In the genomic region with DNA sequence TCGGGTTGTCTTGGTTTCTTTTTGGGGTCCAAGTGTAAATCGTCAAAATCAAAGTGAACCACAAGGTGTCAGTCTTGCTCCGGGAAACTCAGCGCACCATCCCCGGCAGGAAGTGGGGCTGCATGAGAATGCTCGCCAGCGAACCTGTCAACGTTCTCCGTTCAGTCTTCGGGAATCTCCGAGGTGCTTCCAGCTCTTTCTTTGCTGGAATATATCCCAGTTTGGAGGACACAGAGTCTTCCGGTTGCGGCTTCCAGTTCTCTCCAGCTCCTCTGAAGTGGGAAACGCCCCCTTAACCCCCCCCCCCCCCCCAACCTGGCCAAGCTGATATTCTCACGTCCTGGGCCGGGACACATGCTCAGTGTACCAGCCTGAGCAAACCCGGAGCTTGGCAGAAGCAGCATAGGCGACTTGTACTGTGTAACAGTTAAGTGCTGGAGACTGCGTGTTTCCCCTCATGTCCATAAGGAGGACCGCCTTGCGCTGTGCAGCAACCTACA, we compare ENCODE assay signal across 7 mouse cellular contexts. TPM values are rescaled to one million over a fixed set of nuclear protein-coding genes. Genes with fewer than 3 reads are reported as not detected.
DNase-seq lines count a peak whose midpoint lies in the region; ATAC-seq lines count a peak whose summit lies in the region.

No protein-coding gene starts in this region.

- H3K4me3 ChIP-seq in limb, embryonic 10.5 days, result peak overlapping the region; percentile 49
- H3K4me3 ChIP-seq in midbrain, embryonic 12.5 days, result peak overlapping the region; percentile 35

- H3K36me3 ChIP-seq in limb, embryonic 10.5 days, result peaks cover 16% of the 10 kb centered on the region
- peaks cover 10% of the 10 kb centered on the region; the same call in 1 of the 2 replicates for H3K36me3 ChIP-seq in midbrain, embryonic 12.5 days

- no peaks in the 10 kb centered on the region for H3K27me3 ChIP-seq in limb, embryonic 10.5 days (ENCODE audit: low read depth, poor library complexity, severe bottlenecking)
- H3K27me3 ChIP-seq in midbrain, embryonic 12.5 days, result no peaks in the 10 kb centered on the region

- peak; percentile 76 for ATAC-seq in midbrain, embryonic 12.5 days (ENCODE audit: low FRiP score, low read depth)

- H3K9me3 ChIP-seq in limb, embryonic 10.5 days (replicated peaks), result no peaks in the 10 kb centered on the region
- no peaks in the 10 kb centered on the region for H3K9me3 ChIP-seq in midbrain, embryonic 12.5 days

- H3K9ac ChIP-seq in midbrain, embryonic 12.5 days (replicated peaks), result peak overlapping the region; percentile 53

- H3K4me2 ChIP-seq in midbrain, embryonic 12.5 days (replicated peaks), result peak overlapping the region; percentile 74

- peaks cover 3% of the 10 kb centered on the region; the same call in 1 of the 2 replicates for H3K4me1 ChIP-seq in limb, embryonic 10.5 days
- H3K4me1 ChIP-seq in midbrain, embryonic 12.5 days, result 0 out of 2 replicates have a peak, but pooled peaks cover 3% of the 10 kb centered on the region

- DNase-seq in adrenal gland, adult 8-10 months, result peak; percentile 42
- peak; percentile 62 for DNase-seq in embryo, embryonic 11.5 days (ENCODE audit: low read depth, low spot score)
- DNase-seq in heart, adult 18-20 months, result peak; percentile 75 to 88
- peak; percentile 72 for DNase-seq in kidney, adult 18-20 months
- peak; percentile 82 for DNase-seq in limb, embryonic 10.5 days (ENCODE audit: low spot score)
- peak; percentile 33 for DNase-seq in spleen, adult 12 weeks (ENCODE audit: low spot score)

- 12% methylated on average over 21 of the region's 21 CpGs for WGBS in limb, embryonic 10.5 days
- WGBS in midbrain, embryonic 12.5 days, result 11% methylated on average over 20 of the region's 21 CpGs

- H3K27ac ChIP-seq in limb, embryonic 10.5 days, result no peak overlapping the region
- no peak overlapping the region for H3K27ac ChIP-seq in midbrain, embryonic 12.5 days (replicated peaks)

RNA-seq across cellular contexts. Expression of gene Togaram2, which starts 10.3 kb away (rescaled TPM):
- total RNA-seq in adrenal gland, adult 8-10 months (2022), result under 1 TPM in 2 of 4 experiments, not detected in 2; 0.19 to 0.28 TPM
- 1 to 10 TPM; 4.7 to 5.4 TPM for total RNA-seq in heart, adult 18-20 months (2021)
- polyA plus RNA-seq in limb, embryonic 10.5 days (2016; fragmentation: Nextera tagmentation; extraction: Ambion mirVana), result not detected in 2 replicates
- 0.14 TPM in 1 of 2 replicates, not detected in the other for polyA plus RNA-seq in midbrain, embryonic 12.5 days (2016; fragmentation: Nextera tagmentation; extraction: Ambion mirVana)

RNA-seq across cellular contexts. Expression of gene Wdr43, which starts 47.1 kb away (rescaled TPM):
- 10 to 100 TPM; 41.7 to 62.5 (median 54.4) TPM for total RNA-seq in adrenal gland, adult 8-10 months (2022)
- total RNA-seq in heart, adult 18-20 months (2021), result 10 to 100 TPM; 19.4 to 20.6 TPM
- polyA plus RNA-seq in limb, embryonic 10.5 days (2016; fragmentation: Nextera tagmentation; extraction: Ambion mirVana), result 112 and 116 TPM in 2 replicates
- 71.6 and 71.7 TPM in 2 replicates for polyA plus RNA-seq in midbrain, embryonic 12.5 days (2016; fragmentation: Nextera tagmentation; extraction: Ambion mirVana)

Comparison
In these comparisons a context has a peak if more than half of its experiments do, and no peak if none do; other contexts are left out.
1. RNA of gene Togaram2, which starts 10.3 kb away (total RNA-seq): 4.7 to 5.4 TPM in heart, adult 18-20 months; 0.19 to 0.28 TPM in adrenal gland, adult 8-10 months; every median in the first group is over 4 times any median in the second.
2. Peak in every context shown above with its lines, with median percentiles within 50 percentile points of each other: DNase-seq.